Mouse (Mus musculus): ENCODE measurements at regions not wholly inside any gene's neighbourhood (a gene's known extent, or its start where the extent isn't known, plus 50 kb on each side); places are given as distances from the start of the nearest gene placed in this dataset.

DNA sequence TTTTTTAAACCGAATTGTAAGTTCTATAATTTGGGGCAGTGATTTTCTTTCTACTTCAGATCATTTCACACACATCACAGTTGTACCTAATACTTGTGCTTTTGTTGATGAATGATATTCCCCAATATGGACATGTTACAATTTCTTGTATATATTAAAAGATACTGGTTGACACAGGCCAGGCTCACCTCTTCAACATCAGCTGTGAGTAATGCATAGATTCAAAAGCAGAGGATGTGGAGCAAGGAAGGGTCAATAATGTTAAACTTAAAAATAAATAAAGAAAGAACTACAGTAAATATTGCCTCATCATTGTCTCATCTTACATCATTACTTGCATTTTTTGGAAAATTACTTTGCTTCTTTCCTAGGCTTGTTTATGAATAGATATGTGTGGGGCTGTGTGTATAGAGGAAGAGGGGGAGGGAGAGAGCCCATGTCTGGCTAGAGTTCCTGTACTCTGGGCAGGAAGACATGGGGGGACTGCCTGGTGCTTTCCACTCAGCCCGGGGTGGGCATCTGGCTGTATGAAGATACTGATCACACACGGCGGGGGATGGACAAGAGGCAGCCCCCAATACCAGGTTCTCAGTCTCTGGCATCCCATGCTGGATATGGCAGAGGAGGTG is 490.1 kb downstream of the Gm6377 start:
- Histone ChIP-seq H3K36me3 (replicated peaks in 1 of 2; ENCODE audit: control insufficient read depth in 1 of 2, insufficient read depth in 1 of 2, low read length in 1 of 2) (no peaks in the 10 kb centered on the region), H3K9me3 (replicated peaks; ENCODE audit: low read length) (no peaks in the 10 kb centered on the region), H3K27me3 (replicated peaks) (no peaks in the 10 kb centered on the region), H3K79me2 (replicated peaks; ENCODE audit: control insufficient read depth, extremely low read depth, insufficient read depth, poor library complexity, severe bottlenecking) (no peaks in the 10 kb centered on the region), H3K4me3 (replicated peaks in 1 of 3; ENCODE audit: low read depth in 2 of 3, low read length in 2 of 3, poor library complexity in 1 of 3) (no peak overlapping the region), H3K27ac (ENCODE audit: insufficient read depth, low read depth) (no peak overlapping the region), H3K9ac (ENCODE audit: insufficient read depth, low read depth) (no peak overlapping the region), H3K4me2 (ENCODE audit: insufficient read depth, low read depth, poor library complexity, severe bottlenecking) (no peak overlapping the region), H3K4me1 (ENCODE audit: control insufficient read depth in 1 of 2, insufficient read depth in 2 of 2) (no peaks in the 10 kb centered on the region)
- dilution Hi-C loops (cut with MboI; ENCODE audit: extremely low pct_ligation_motif_present, extremely low pct_unique_long_range_greater_than_20kb, low sequenced_read_pairs) (no loop called here), in situ Hi-C loops (cut with MboI; ENCODE audit: low pct_ligation_motif_present, low pct_unique_long_range_greater_than_20kb, low sequenced_read_pairs) (no loop called here)
- TF ChIP-seq MYC (IDR thresholded peaks at IDR 0.05; ENCODE audit: low read depth, low read length), result no peak
- DNase-seq (ENCODE audit: extremely low read depth), result no peak

DNA sequence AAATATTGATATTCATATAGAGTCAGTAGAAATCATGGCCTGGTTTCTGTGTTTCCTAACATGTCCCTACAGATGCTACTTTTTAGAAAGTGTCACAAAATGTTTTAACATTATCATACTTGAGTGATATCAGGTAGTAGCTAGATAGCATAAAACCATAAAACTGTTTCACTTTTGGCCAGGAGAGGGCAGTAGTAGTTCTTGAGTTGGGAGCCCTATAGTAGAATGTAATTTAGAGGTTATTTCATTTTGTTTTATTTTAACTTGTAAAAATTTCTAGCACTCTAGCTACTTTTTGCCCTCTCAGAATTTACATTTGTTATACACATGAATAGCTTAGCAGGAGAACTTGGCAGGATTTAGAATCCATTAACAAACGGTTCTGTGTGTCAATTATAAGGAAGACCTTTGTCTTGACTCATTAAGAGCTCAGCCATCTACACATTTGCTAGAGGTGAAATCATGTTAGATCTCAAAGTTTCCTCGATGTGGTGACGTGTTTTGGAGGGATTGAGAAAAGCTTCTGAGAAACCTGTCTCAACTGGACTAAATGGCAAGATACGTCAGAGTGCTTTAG is 538.5 kb downstream of the Gm6377 start:
- no peak overlapping the region for H3K4me2 ChIP-seq (ENCODE audit: insufficient read depth, low read depth, poor library complexity, severe bottlenecking)
- in situ Hi-C loops (cut with MboI; ENCODE audit: low pct_ligation_motif_present, low pct_unique_long_range_greater_than_20kb, low sequenced_read_pairs) (no loop called here), dilution Hi-C loops (cut with MboI; ENCODE audit: extremely low pct_ligation_motif_present, extremely low pct_unique_long_range_greater_than_20kb, low sequenced_read_pairs) (no loop called here)
- H3K27me3 ChIP-seq (replicated peaks), result no peaks in the 10 kb centered on the region
- H3K4me1 ChIP-seq (ENCODE audit: control insufficient read depth in 1 of 2, insufficient read depth in 2 of 2), result no peaks in the 10 kb centered on the region
- no peak overlapping the region for H3K9ac ChIP-seq (ENCODE audit: insufficient read depth, low read depth)
- no peaks in the 10 kb centered on the region for H3K79me2 ChIP-seq (replicated peaks; ENCODE audit: control insufficient read depth, extremely low read depth, insufficient read depth, poor library complexity, severe bottlenecking)
- peak; percentile 25 for DNase-seq (ENCODE audit: extremely low read depth)
- no peak for TF ChIP-seq USF1 (IDR thresholded peaks at IDR 0.05; ENCODE audit: low read depth, low read length)
- TF ChIP-seq JUND (conservative IDR thresholded peaks at IDR 0.05; ENCODE audit: low read depth, low read length), result no peak
- TF ChIP-seq ETS1 (conservative IDR thresholded peaks at IDR 0.05; ENCODE audit: low read depth, low read length), result no peak
- TF ChIP-seq CTCF (conservative IDR thresholded peaks at IDR 0.05 in 1 of 2, IDR thresholded peaks at IDR 0.05 in 1 of 2; ENCODE audit: low read depth in 2 of 2, low read length in 2 of 2), result peak in 1 of 2 experiments; percentile 23; a peak in 2 of 4 replicates
- TF ChIP-seq USF2 (conservative IDR thresholded peaks at IDR 0.05; ENCODE audit: low read depth, low read length), result no peak
- TF ChIP-seq CHD2 (IDR thresholded peaks at IDR 0.05; ENCODE audit: low read length), result no peak
- peak; percentile 22 for TF ChIP-seq RAD21 (IDR thresholded peaks at IDR 0.05; ENCODE audit: low read depth, low read length)
- H3K27ac ChIP-seq (ENCODE audit: insufficient read depth, low read depth), result no peak overlapping the region
- no peaks in the 10 kb centered on the region for H3K36me3 ChIP-seq (replicated peaks in 1 of 2; ENCODE audit: control insufficient read depth in 1 of 2, insufficient read depth in 1 of 2, low read length in 1 of 2)
- no peak overlapping the region for H3K4me3 ChIP-seq (replicated peaks in 1 of 3; ENCODE audit: low read depth in 2 of 3, low read length in 2 of 3, poor library complexity in 1 of 3)
- H3K9me3 ChIP-seq (replicated peaks; ENCODE audit: low read length), result no peaks in the 10 kb centered on the region

DNA sequence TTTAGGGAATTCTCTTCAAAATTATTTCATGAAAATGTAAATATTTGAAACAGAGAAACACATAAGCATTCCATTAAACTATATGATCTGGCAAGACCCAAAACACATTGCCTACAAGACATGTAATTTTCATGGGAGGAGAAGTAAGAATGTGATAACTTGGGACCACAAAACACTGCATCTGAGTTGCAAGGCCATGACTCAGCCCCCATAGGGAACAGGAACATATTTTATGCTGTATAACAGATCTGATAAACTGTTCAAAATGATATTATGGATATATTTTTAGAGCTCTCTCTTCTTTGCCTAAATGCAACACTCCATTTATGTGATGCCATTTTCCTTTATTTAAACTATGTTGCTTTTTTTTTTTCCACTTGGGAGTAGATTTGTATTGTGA is 539.4 kb downstream of the Gm6377 start:
- TF ChIP-seq SIN3A (IDR thresholded peaks at IDR 0.05; ENCODE audit: low read length) (no peak), ZNF384 (IDR thresholded peaks at IDR 0.05; ENCODE audit: low read depth, low read length) (no peak), POLR2AphosphoS2 (IDR thresholded peaks at IDR 0.05; ENCODE audit: low read depth, low read length) (no peak), ELF1 (IDR thresholded peaks at IDR 0.05; ENCODE audit: low read depth, low read length) (no peak), TCF12 (IDR thresholded peaks at IDR 0.05; ENCODE audit: low read depth, low read length) (no peak), ZC3H11A (IDR thresholded peaks at IDR 0.05; ENCODE audit: low read depth, low read length) (no peak), CTCF (conservative IDR thresholded peaks at IDR 0.05 in 1 of 2, IDR thresholded peaks at IDR 0.05 in 1 of 2; ENCODE audit: low read depth in 2 of 2, low read length in 2 of 2) (no peak), BHLHE40 (IDR thresholded peaks at IDR 0.05; ENCODE audit: low read depth, low read length) (no peak), JUN (IDR thresholded peaks at IDR 0.05; ENCODE audit: insufficient read depth, low read depth, low read length) (no peak), HCFC1 (IDR thresholded peaks at IDR 0.05; ENCODE audit: low read depth, low read length) (no peak), NELFE (IDR thresholded peaks at IDR 0.05; ENCODE audit: low read depth, low read length) (no peak), JUND (conservative IDR thresholded peaks at IDR 0.05; ENCODE audit: low read depth, low read length) (no peak), MAX (IDR thresholded peaks at IDR 0.05; ENCODE audit: low read length) (no peak), MEF2A (IDR thresholded peaks at IDR 0.05; ENCODE audit: borderline replicate concordance, low read depth, low read length) (no peak), ZMIZ1 (IDR thresholded peaks at IDR 0.05; ENCODE audit: low read depth, low read length) (no peak), USF2 (conservative IDR thresholded peaks at IDR 0.05; ENCODE audit: low read depth, low read length) (no peak), UBTF (IDR thresholded peaks at IDR 0.05; ENCODE audit: low read depth, low read length) (no peak)
- H3K9me3 ChIP-seq (replicated peaks; ENCODE audit: low read length), result no peaks in the 10 kb centered on the region
- DNase-seq (ENCODE audit: extremely low read depth), result no peak
- H3K79me2 ChIP-seq (replicated peaks; ENCODE audit: control insufficient read depth, extremely low read depth, insufficient read depth, poor library complexity, severe bottlenecking), result no peaks in the 10 kb centered on the region
- H3K9ac ChIP-seq (ENCODE audit: insufficient read depth, low read depth), result no peak overlapping the region
- H3K36me3 ChIP-seq (replicated peaks in 1 of 2; ENCODE audit: control insufficient read depth in 1 of 2, insufficient read depth in 1 of 2, low read length in 1 of 2), result no peaks in the 10 kb centered on the region
- in situ Hi-C loops (cut with MboI; ENCODE audit: low pct_ligation_motif_present, low pct_unique_long_range_greater_than_20kb, low sequenced_read_pairs), result no loop called here
- H3K4me1 ChIP-seq (ENCODE audit: control insufficient read depth in 1 of 2, insufficient read depth in 2 of 2), result no peaks in the 10 kb centered on the region
- no peak overlapping the region for H3K27ac ChIP-seq (ENCODE audit: insufficient read depth, low read depth)
- dilution Hi-C loops (cut with MboI; ENCODE audit: extremely low pct_ligation_motif_present, extremely low pct_unique_long_range_greater_than_20kb, low sequenced_read_pairs), result no loop called here
- no peak overlapping the region for H3K4me2 ChIP-seq (ENCODE audit: insufficient read depth, low read depth, poor library complexity, severe bottlenecking)
- no peaks in the 10 kb centered on the region for H3K27me3 ChIP-seq (replicated peaks)
- H3K4me3 ChIP-seq (replicated peaks in 1 of 3; ENCODE audit: low read depth in 2 of 3, low read length in 2 of 3, poor library complexity in 1 of 3), result no peak overlapping the region

All from CH12.LX (cell line).